Mouse (Mus musculus): Measurements from ENCODE around the gene C1qtnf1. TPM values are rescaled to one million over a fixed set of nuclear protein-coding genes. Genes with fewer than 3 reads are reported as not detected.

The C1qtnf1 gene
- polyA plus RNA-seq, 2 experiments, result 12.4 to 12.5 TPM

GRCm38 (mm10) chr11:118448385-118448784 lies 20.4 kb downstream of the C1qtnf1 start:
- H3K4me2 ChIP-seq (replicated peaks; ENCODE audit: low read depth, low read length, severe bottlenecking), result no peak overlapping the region
- H3K4me3 ChIP-seq (replicated peaks; ENCODE audit: low read length), result no peak overlapping the region
- H3K27ac ChIP-seq (replicated peaks; ENCODE audit: low read depth, low read length), result no peak overlapping the region
- H3K36me3 ChIP-seq (ENCODE audit: control insufficient read depth, insufficient read depth, low read length), result no peaks in the 10 kb centered on the region; the same call in 1 of the 2 replicates
- no peak overlapping the region for H3K9ac ChIP-seq (ENCODE audit: low read depth, low read length, severe bottlenecking)
- no peaks in the 10 kb centered on the region for H3K9me3 ChIP-seq (ENCODE audit: control insufficient read depth, low read length)
- WGBS, result 88% methylated on average over 8 of the region's 8 CpGs
- no peak for TF ChIP-seq POLR2A (IDR thresholded peaks at IDR 0.05; ENCODE audit: borderline replicate concordance, extremely low read depth, insufficient read depth, insufficient read length)
- ATAC-seq (ENCODE audit: low FRiP score, low read depth) (no peak), DNase-seq (ENCODE audit: low spot score) (no peak)
- no peaks in the 10 kb centered on the region; the same call in 1 of the 2 replicates for H3K4me1 ChIP-seq (ENCODE audit: control insufficient read depth, insufficient read depth, low read length)
- H3K27me3 ChIP-seq (ENCODE audit: control insufficient read depth, insufficient read depth, low read length), result no peaks in the 10 kb centered on the region

GRCm38 (mm10) chr11:118451211-118451610 lies 23.2 kb downstream of the C1qtnf1 start:
- Histone ChIP-seq H3K9me3 (ENCODE audit: control insufficient read depth, low read length) (no peaks in the 10 kb centered on the region), H3K4me3 (replicated peaks; ENCODE audit: low read length) (no peak overlapping the region), H3K4me1 (ENCODE audit: control insufficient read depth, insufficient read depth, low read length) (no peaks in the 10 kb centered on the region; the same call in 1 of the 2 replicates), H3K36me3 (ENCODE audit: control insufficient read depth, insufficient read depth, low read length) (no peaks in the 10 kb centered on the region; the same call in 1 of the 2 replicates), H3K27me3 (ENCODE audit: control insufficient read depth, insufficient read depth, low read length) (no peaks in the 10 kb centered on the region), H3K9ac (ENCODE audit: low read depth, low read length, severe bottlenecking) (no peak overlapping the region), H3K4me2 (replicated peaks; ENCODE audit: low read depth, low read length, severe bottlenecking) (no peak overlapping the region), H3K27ac (replicated peaks; ENCODE audit: low read depth, low read length) (no peak overlapping the region)
- TF ChIP-seq POLR2A (IDR thresholded peaks at IDR 0.05; ENCODE audit: borderline replicate concordance, extremely low read depth, insufficient read depth, insufficient read length), result no peak
- ATAC-seq (ENCODE audit: low FRiP score, low read depth) (no peak), DNase-seq (ENCODE audit: low spot score) (no peak)
- WGBS, result 80% methylated on average over 6 of the region's 6 CpGs

DNA sequence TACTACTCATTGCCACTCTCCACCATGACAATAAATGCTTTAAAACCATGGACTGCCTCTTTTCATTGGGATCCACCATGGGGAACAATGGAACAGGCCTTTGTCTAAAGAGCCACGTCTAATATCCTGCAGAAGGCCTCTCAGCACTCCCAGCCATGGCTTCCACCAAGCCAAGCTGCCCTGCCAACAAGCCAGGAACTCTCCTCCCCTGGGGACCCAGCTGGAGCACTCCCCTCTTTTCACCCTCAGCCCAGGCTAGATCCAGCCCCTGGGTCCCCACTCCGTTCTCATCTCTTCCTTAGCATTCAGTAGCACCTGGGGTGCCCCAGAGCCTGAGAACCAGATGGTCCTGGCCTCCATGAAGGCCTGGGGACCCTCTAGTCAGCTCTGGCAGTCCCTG lies 25.0 kb downstream of the C1qtnf1 start:
- Histone ChIP-seq H3K4me1 (ENCODE audit: control insufficient read depth, insufficient read depth, low read length) (no peaks in the 10 kb centered on the region), H3K9me3 (ENCODE audit: control insufficient read depth, low read length) (no peaks in the 10 kb centered on the region), H3K4me3 (replicated peaks; ENCODE audit: low read length) (no peak overlapping the region), H3K9ac (ENCODE audit: low read depth, low read length, severe bottlenecking) (no peak overlapping the region), H3K4me2 (replicated peaks; ENCODE audit: low read depth, low read length, severe bottlenecking) (no peak overlapping the region), H3K27me3 (ENCODE audit: control insufficient read depth, insufficient read depth, low read length) (no peaks in the 10 kb centered on the region), H3K36me3 (ENCODE audit: control insufficient read depth, insufficient read depth, low read length) (no peaks in the 10 kb centered on the region; the same call in 1 of the 2 replicates), H3K27ac (replicated peaks; ENCODE audit: low read depth, low read length) (no peak overlapping the region)
- TF ChIP-seq POLR2A (IDR thresholded peaks at IDR 0.05; ENCODE audit: borderline replicate concordance, extremely low read depth, insufficient read depth, insufficient read length), result no peak
- WGBS, result 71% methylated on average over 2 of the region's 2 CpGs
- no peak for DNase-seq (ENCODE audit: low spot score)
- ATAC-seq (ENCODE audit: low FRiP score, low read depth), result no peak

GRCm38 (mm10) chr11:118453886-118454671 lies 26.1 kb downstream of the C1qtnf1 start:
- no peak overlapping the region for H3K4me3 ChIP-seq (replicated peaks; ENCODE audit: low read length)
- no peaks in the 10 kb centered on the region for H3K27me3 ChIP-seq (ENCODE audit: control insufficient read depth, insufficient read depth, low read length)
- WGBS, result 70% methylated on average over 11 of the region's 11 CpGs
- DNase-seq (ENCODE audit: low spot score), result no peak
- no peaks in the 10 kb centered on the region for H3K9me3 ChIP-seq (ENCODE audit: control insufficient read depth, low read length)
- H3K27ac ChIP-seq (replicated peaks; ENCODE audit: low read depth, low read length), result no peak overlapping the region
- no peak for TF ChIP-seq POLR2A (IDR thresholded peaks at IDR 0.05; ENCODE audit: borderline replicate concordance, extremely low read depth, insufficient read depth, insufficient read length)
- H3K9ac ChIP-seq (ENCODE audit: low read depth, low read length, severe bottlenecking), result no peak overlapping the region
- H3K4me1 ChIP-seq (ENCODE audit: control insufficient read depth, insufficient read depth, low read length), result no peaks in the 10 kb centered on the region
- H3K4me2 ChIP-seq (replicated peaks; ENCODE audit: low read depth, low read length, severe bottlenecking), result no peak overlapping the region
- no peaks in the 10 kb centered on the region for H3K36me3 ChIP-seq (ENCODE audit: control insufficient read depth, insufficient read depth, low read length)
- ATAC-seq (ENCODE audit: low FRiP score, low read depth), result no peak

DNA sequence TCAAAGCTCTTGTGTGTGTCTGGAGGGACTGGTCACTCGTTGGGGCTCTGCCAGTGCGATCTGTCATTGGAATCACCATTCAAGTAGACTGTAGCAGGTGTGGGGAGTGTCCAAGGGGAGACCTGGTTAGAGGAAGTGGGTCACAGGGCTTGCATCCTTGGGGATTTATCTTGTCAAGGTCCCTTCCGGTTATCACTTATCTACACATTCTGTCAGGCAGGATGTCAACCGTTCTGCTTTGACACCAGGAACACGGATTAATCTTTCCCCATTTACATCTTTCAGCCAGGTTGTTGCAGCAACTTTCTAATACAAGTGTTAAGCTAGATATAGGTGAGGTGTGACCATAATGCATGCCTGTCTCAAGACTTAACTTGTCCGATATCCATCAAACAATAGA lies 27.8 kb downstream of the C1qtnf1 start:
- 82% methylated on average over 6 of the region's 6 CpGs for WGBS
- no peaks in the 10 kb centered on the region for H3K9me3 ChIP-seq (ENCODE audit: control insufficient read depth, low read length)
- H3K36me3 ChIP-seq (ENCODE audit: control insufficient read depth, insufficient read depth, low read length), result no peaks in the 10 kb centered on the region
- DNase-seq (ENCODE audit: low spot score), result no peak
- no peaks in the 10 kb centered on the region for H3K4me1 ChIP-seq (ENCODE audit: control insufficient read depth, insufficient read depth, low read length)
- H3K4me2 ChIP-seq (replicated peaks; ENCODE audit: low read depth, low read length, severe bottlenecking), result no peak overlapping the region
- no peak for TF ChIP-seq POLR2A (IDR thresholded peaks at IDR 0.05; ENCODE audit: borderline replicate concordance, extremely low read depth, insufficient read depth, insufficient read length)
- no peaks in the 10 kb centered on the region for H3K27me3 ChIP-seq (ENCODE audit: control insufficient read depth, insufficient read depth, low read length)
- ATAC-seq (ENCODE audit: low FRiP score, low read depth), result no peak
- H3K27ac ChIP-seq (replicated peaks; ENCODE audit: low read depth, low read length), result no peak overlapping the region
- no peak overlapping the region for H3K9ac ChIP-seq (ENCODE audit: low read depth, low read length, severe bottlenecking)
- no peak overlapping the region for H3K4me3 ChIP-seq (replicated peaks; ENCODE audit: low read length)

All from limb, embryonic 14.5 days (tissue).